Mouse (Mus musculus) ES-Bruce4 (cell line): ENCODE measurements around the gene Ipo5. TPM values are rescaled to one million over a fixed set of nuclear protein-coding genes. Genes with fewer than 3 reads are reported as not detected.

Experiments used
- H3K27ac ChIP-seq: 2 replicates; pipeline ENCODE4 v1.5.1; 2012; ENCODE audit warnings: low read length, inconsistent platforms; ENCODE audit not compliant: insufficient read depth
- H3K27me3 ChIP-seq: 2 replicates; pipeline ENCODE4 v1.6.1; 2012; ENCODE audit warnings: mild to moderate bottlenecking, low read length, inconsistent platforms; ENCODE audit not compliant: control insufficient read depth, poor library complexity, insufficient read depth, severe bottlenecking
- H3K36me3 ChIP-seq: 2 replicates; pipeline ENCODE4 v1.6.1; 2012; ENCODE audit warnings: inconsistent platforms, mild to moderate bottlenecking, low read length, moderate library complexity; ENCODE audit not compliant: control insufficient read depth, poor library complexity, insufficient read depth, severe bottlenecking
- H3K4me1 ChIP-seq: one replicate; pipeline ENCODE4 v1.8.1; 2011; ENCODE audit warnings: low read length; ENCODE audit not compliant: control insufficient read depth, insufficient read depth
- H3K4me3 ChIP-seq: 2 replicates; pipeline ENCODE4 v1.5.1; 2011; ENCODE audit warnings: low read depth, mild to moderate bottlenecking, low read length
- H3K9ac ChIP-seq: 2 replicates; pipeline ENCODE4 v1.6.1; 2012; ENCODE audit warnings: low read depth, mild to moderate bottlenecking, inconsistent platforms; ENCODE audit not compliant: poor library complexity, severe bottlenecking
- H3K9me3 ChIP-seq: replicated peaks from 2 replicates; pipeline ENCODE4 v1.6.1; 2012; ENCODE audit warnings: mild to moderate bottlenecking, low read length, inconsistent platforms; ENCODE audit not compliant: control insufficient read depth, poor library complexity, insufficient read depth, severe bottlenecking
- CTCF ChIP-seq: IDR thresholded peaks from one replicate; pipeline ENCODE4 v1.8.1; 2011; ENCODE audit warnings: low read depth, low read length
- EP300 ChIP-seq: IDR thresholded peaks from 2 replicates; pipeline ENCODE4 v1.6.1; 2011; ENCODE audit warnings: low read depth, low read length; ENCODE audit not compliant: insufficient read depth
- POLR2A ChIP-seq: IDR thresholded peaks from one replicate; pipeline ENCODE4 v1.8.1; 2011; ENCODE audit warnings: low read length; ENCODE audit not compliant: insufficient read depth
- polyA plus RNA-seq: library from polyadenylated mRNA; stranded (reverse); fragments of >200 nt; gene quantifications from 2 replicates; pipeline ENCODE4 v1.2.4, GENCODE M21; 2011; ENCODE audit warnings: low read depth; ENCODE audit not compliant: missing spikeins, insufficient read depth, insufficient read length

Gene Ipo5
- polyA plus RNA-seq, 1 experiment, result 468 TPM

DNA sequence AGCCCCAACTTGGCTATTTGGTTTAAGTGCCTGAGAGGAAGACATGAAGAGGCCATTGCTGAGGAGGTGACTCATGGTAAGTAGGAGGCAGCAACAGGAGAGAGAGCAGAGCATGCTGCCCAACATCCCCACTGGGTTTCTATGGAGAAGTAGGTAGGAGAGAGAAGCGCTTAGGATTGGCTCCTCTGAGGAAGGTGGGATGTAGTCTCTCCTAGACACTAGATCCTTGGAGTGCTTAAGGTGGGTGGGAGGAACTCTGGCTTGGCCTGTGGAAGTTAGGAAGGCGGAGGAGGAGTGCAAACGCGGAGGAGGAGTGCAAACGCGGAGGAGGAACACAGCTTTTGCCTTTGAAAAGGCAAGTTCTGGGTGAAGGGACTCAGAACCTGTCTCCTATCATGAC, 78.1 kb downstream of the Ipo5 start:
- Histone ChIP-seq H3K9ac (no peak overlapping the region), H3K4me3 (no peak overlapping the region), H3K4me1 (no peaks in the 10 kb centered on the region), H3K27me3 (no peaks in the 10 kb centered on the region), H3K36me3 (no peaks in the 10 kb centered on the region), H3K9me3 (no peaks in the 10 kb centered on the region), H3K27ac (no peak overlapping the region)
- no peak for TF ChIP-seq POLR2A
- TF ChIP-seq EP300, result no peak
- no peak for TF ChIP-seq CTCF

Other genes with a start within 250 kb of the Ipo5 start
- 29.2 and 30.0 TPM in 2 replicates for gene Farp1, start 124.0 kb downstream of the Ipo5 start, polyA plus RNA-seq